Mouse (Mus musculus): ENCODE results near the gene Gm19402. TPM values are rescaled to one million over a fixed set of nuclear protein-coding genes. Genes with fewer than 3 reads are reported as not detected.

Gene Gm19402
- total RNA-seq, 2 experiments from 2014 or later: not detected

GRCm38 (mm10) chr10:77667402-77667801, 23.2 kb downstream of the Gm19402 start:
- DNase-seq (ENCODE audit: low spot score in 2 of 2): no peak

- DNase-seq (ENCODE audit: low spot score in 2 of 2): no peak
These were observed 24.2 kb downstream of the Gm19402 start for GRCm38 (mm10) chr10:77666342-77666741.

- no peak for DNase-seq (ENCODE audit: low spot score in 2 of 2)
These were observed 26.4 kb downstream of the Gm19402 start for GRCm38 (mm10) chr10:77663949-77664665.

- DNase-seq (ENCODE audit: low spot score in 2 of 2): no peak
These were observed 32.1 kb downstream of the Gm19402 start for GRCm38 (mm10) chr10:77658286-77658994.

GRCm38 (mm10) chr10:77652046-77652445, 38.5 kb downstream of the Gm19402 start:
- DNase-seq (ENCODE audit: low spot score in 2 of 2): no peak

- DNase-seq (ENCODE audit: low spot score in 2 of 2): no peak
These were observed 42.7 kb downstream of the Gm19402 start for GRCm38 (mm10) chr10:77647901-77648300.

- DNase-seq (ENCODE audit: low spot score in 2 of 2): no peak
These were observed 43.1 kb downstream of the Gm19402 start for GRCm38 (mm10) chr10:77647461-77647860.

GRCm38 (mm10) chr10:77645571-77645970, 45.0 kb downstream of the Gm19402 start:
- no peak for DNase-seq (ENCODE audit: low spot score in 2 of 2)

- no peak for DNase-seq (ENCODE audit: low spot score in 2 of 2)
These were observed 47.4 kb downstream of the Gm19402 start for GRCm38 (mm10) chr10:77643160-77643559.

Small RNAs within 50 kb of the gene (microRNA-seq; reads per million reads assigned to microRNA genes)
- 16.4 to 42.1 reads per million in 2 experiments for gene Mir1930

Other genes starting within 250 kb of the Gm19402 start
- 10 to 100 TPM; 32.3 to 34.9 TPM for gene Fam207a, start 175.0 kb downstream of the Gm19402 start, total RNA-seq (2021)
- gene Itgb2, start 160.5 kb downstream of the Gm19402 start, total RNA-seq (2021): 1 to 10 TPM; 2.2 to 3.1 TPM
- 10 to 100 TPM; 77.4 to 79.9 TPM for gene Pttg1ip, start 109.0 kb downstream of the Gm19402 start, total RNA-seq (2021)
- gene Sumo3, start 84.7 kb downstream of the Gm19402 start, total RNA-seq (2021): 100 to 1,000 TPM; 116 to 134 TPM
- gene Gm49325, start 84.6 kb downstream of the Gm19402 start, total RNA-seq (2021): 10 to 100 TPM; 12.6 to 19.9 TPM
- 10 to 100 TPM; 63.9 to 69.0 TPM for gene Ube2g2, start 68.5 kb downstream of the Gm19402 start, total RNA-seq (2021)
- gene Tspear, start 4.2 kb downstream of the Gm19402 start, total RNA-seq (2021): under 1 TPM in 1 of 2 experiments, not detected in 1; 0.14 TPM
- gene Gm9508, start 6.5 kb upstream of the Gm19402 start, total RNA-seq (2021): not detected
- not detected for gene Gm10272, start 15.9 kb upstream of the Gm19402 start, total RNA-seq (2021)
- gene Gm10024, start 20.7 kb upstream of the Gm19402 start, total RNA-seq (2021): not detected
- gene Gm10142, start 25.1 kb upstream of the Gm19402 start, total RNA-seq (2021): not detected
- gene Krtap12-1, start 29.8 kb upstream of the Gm19402 start, total RNA-seq (2021): not detected
- gene Gm10100, start 35.7 kb upstream of the Gm19402 start, total RNA-seq (2021): not detected
- gene Gm18596, start 51.9 kb upstream of the Gm19402 start, total RNA-seq (2021): not detected
- gene Gm9736, start 60.6 kb upstream of the Gm19402 start, total RNA-seq (2021): not detected
- not detected for gene Gm3233, start 68.9 kb upstream of the Gm19402 start, total RNA-seq (2021)
- gene Gm3238, start 80.6 kb upstream of the Gm19402 start, total RNA-seq (2021): not detected
- not detected for gene Gm7138, start 86.2 kb upstream of the Gm19402 start, total RNA-seq (2021)
- not detected for gene Gm3250, start 91.8 kb upstream of the Gm19402 start, total RNA-seq (2021)
- not detected for gene Gm7137, start 97.4 kb upstream of the Gm19402 start, total RNA-seq (2021)
- not detected for gene Gm9639, start 104.3 kb upstream of the Gm19402 start, total RNA-seq (2021)
- not detected for gene Gm19668, start 108.4 kb upstream of the Gm19402 start, total RNA-seq (2021)
- gene Gm9507, start 121.1 kb upstream of the Gm19402 start, total RNA-seq (2021): not detected
- not detected for gene Gm2696, start 123.9 kb upstream of the Gm19402 start, total RNA-seq (2021)
- not detected for gene Krtap10-4, start 136.3 kb upstream of the Gm19402 start, total RNA-seq (2021)
- not detected for gene Krtap10-10, start 145.2 kb upstream of the Gm19402 start, total RNA-seq (2021)
- gene Gm36176, start 156.0 kb upstream of the Gm19402 start, total RNA-seq (2021): not detected
- not detected for gene Gm10318, start 162.1 kb upstream of the Gm19402 start, total RNA-seq (2021)
- gene Gm3285, start 171.2 kb upstream of the Gm19402 start, total RNA-seq (2021): not detected
- gene Lrrc3, start 211.8 kb upstream of the Gm19402 start, total RNA-seq (2021): 10 to 100 TPM; 10.4 to 10.8 TPM

Measured in layer of hippocampus, postnatal 14 days (tissue).